Mouse (Mus musculus): Measurements from ENCODE around the gene Cisd1. TPM values are rescaled to one million over a fixed set of nuclear protein-coding genes. Genes with fewer than 3 reads are reported as not detected.

Gene Cisd1
- polyA plus RNA-seq, 1 experiment: 9.6 TPM

DNA sequence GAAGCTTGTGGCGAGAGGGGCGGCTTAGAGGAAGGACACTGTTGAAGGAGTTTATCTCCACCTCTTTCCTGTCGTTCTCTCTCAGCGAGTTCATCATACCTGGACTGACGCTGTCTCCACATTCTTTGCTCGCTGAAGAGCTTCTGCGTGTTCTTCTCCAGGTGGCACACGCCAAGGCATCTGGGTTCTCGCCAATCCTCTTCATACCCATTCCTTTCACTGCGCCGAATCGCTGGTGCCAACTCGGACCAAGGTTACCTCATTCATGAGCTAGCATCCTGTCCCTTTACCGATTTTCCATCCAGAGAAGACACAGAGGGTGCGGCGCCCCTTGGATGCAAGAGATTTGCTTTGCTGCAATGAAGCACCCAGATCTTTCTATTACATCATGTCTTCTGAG is 44.6 kb downstream of the Cisd1 start:
- Histone ChIP-seq H3K4me1 (ENCODE audit: control insufficient read depth, insufficient read depth, insufficient read length) (no peaks in the 10 kb centered on the region; the same call in 1 of the 2 replicates), H3K36me3 (ENCODE audit: control insufficient read depth, insufficient read depth, low read length) (no peaks in the 10 kb centered on the region), H3K4me3 (ENCODE audit: extremely low read depth, insufficient read depth, insufficient read length) (no peak overlapping the region), H3K27ac (ENCODE audit: insufficient read depth, low read length) (no peak overlapping the region), H3K27me3 (ENCODE audit: control insufficient read depth, insufficient read depth, low read length) (no peaks in the 10 kb centered on the region)
- DNase-seq (ENCODE audit: low read depth in 1 of 2, low spot score in 2 of 2): no peak
- no peak for TF ChIP-seq POLR2A (IDR thresholded peaks at IDR 0.05; ENCODE audit: low read depth, low read length)
- TF ChIP-seq CTCF (IDR thresholded peaks at IDR 0.05; ENCODE audit: extremely low read depth, insufficient read depth, insufficient read length, insufficient replicate concordance): no peak
- WGBS: 66% methylated on average over 16 of the region's 16 CpGs

DNA sequence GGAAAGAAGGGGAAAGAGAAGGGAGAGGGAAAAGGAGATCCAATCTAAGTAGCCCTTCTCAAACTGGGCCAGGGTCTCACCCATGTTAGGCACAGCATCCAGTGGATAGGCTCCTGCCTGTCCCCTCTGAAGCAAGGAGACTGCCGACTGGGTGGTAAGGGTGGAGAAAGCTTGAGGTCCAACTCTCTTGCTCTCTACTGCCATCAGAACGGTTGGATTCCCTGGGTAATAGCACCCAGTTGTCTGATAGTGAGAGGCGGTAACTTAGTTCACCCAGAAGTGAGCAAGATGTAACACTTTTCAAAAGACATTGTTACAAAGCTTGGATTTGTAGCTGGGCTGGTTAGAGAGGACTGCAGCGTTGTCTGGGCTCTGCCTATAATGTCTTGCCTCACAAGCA is 51.5 kb downstream of the Cisd1 start:
- Histone ChIP-seq H3K4me1 (ENCODE audit: control insufficient read depth, insufficient read depth, insufficient read length) (peaks cover 4% of the 10 kb centered on the region; the same call in 1 of the 2 replicates), H3K36me3 (ENCODE audit: control insufficient read depth, insufficient read depth, low read length) (no peaks in the 10 kb centered on the region), H3K4me3 (ENCODE audit: extremely low read depth, insufficient read depth, insufficient read length) (no peak overlapping the region), H3K27me3 (ENCODE audit: control insufficient read depth, insufficient read depth, low read length) (no peaks in the 10 kb centered on the region), H3K27ac (ENCODE audit: insufficient read depth, low read length) (no peak overlapping the region)
- WGBS: 65% methylated on average over 4 of the region's 4 CpGs
- DNase-seq (ENCODE audit: low read depth in 1 of 2, low spot score in 2 of 2): no peak
- TF ChIP-seq POLR2A (IDR thresholded peaks at IDR 0.05; ENCODE audit: low read depth, low read length) (no peak), CTCF (IDR thresholded peaks at IDR 0.05; ENCODE audit: extremely low read depth, insufficient read depth, insufficient read length, insufficient replicate concordance) (no peak)

DNA sequence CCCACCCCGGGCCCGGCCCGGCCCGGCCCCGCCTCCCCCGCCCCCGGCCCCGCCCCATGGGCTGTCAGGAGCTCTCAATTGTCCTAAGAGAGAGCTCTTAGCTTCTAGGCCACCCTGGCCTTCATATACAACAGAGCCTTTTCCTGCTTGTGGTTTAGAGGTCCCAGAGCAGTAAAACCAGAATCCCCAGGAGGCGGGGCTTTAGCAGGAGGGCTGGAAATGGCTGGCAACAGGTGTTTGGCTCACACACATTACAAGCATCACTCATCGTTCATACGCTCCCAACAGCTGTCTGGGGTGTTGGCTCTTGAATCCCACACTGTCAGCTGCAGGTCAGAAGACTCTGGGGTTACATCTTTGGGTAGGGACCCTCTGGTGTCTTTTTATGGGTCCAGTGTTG is 52.5 kb downstream of the Cisd1 start:
- H3K27ac ChIP-seq (ENCODE audit: insufficient read depth, low read length): no peak overlapping the region
- H3K4me1 ChIP-seq (ENCODE audit: control insufficient read depth, insufficient read depth, insufficient read length): peaks cover 4% of the 10 kb centered on the region; the same call in 1 of the 2 replicates
- TF ChIP-seq POLR2A (IDR thresholded peaks at IDR 0.05; ENCODE audit: low read depth, low read length) (no peak), CTCF (IDR thresholded peaks at IDR 0.05; ENCODE audit: extremely low read depth, insufficient read depth, insufficient read length, insufficient replicate concordance) (no peak)
- 3% methylated on average over 10 of the region's 11 CpGs for WGBS
- no peaks in the 10 kb centered on the region for H3K36me3 ChIP-seq (ENCODE audit: control insufficient read depth, insufficient read depth, low read length)
- no peak overlapping the region for H3K4me3 ChIP-seq (ENCODE audit: extremely low read depth, insufficient read depth, insufficient read length)
- no peaks in the 10 kb centered on the region for H3K27me3 ChIP-seq (ENCODE audit: control insufficient read depth, insufficient read depth, low read length)
- DNase-seq (ENCODE audit: low read depth in 1 of 2, low spot score in 2 of 2): no peak

DNA sequence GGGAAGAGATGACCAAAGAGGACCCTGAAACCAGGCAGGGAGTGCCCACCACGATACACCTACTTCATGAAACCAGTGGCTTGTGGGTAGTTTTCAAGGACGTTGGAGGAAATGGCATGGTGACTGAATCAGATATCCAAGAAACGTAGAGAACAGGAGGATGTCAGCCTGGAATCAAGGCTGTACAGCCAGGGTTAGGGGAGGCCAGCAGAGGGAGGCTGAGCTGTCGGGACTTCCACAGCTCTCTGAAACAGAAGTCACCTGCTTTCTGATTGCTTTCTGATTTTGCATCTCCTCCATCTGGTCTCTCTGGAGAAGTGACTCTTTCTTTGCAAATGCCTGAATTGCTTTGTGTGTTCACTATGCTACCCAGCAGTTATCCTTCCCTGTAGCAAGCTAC is 53.0 kb downstream of the Cisd1 start:
- Histone ChIP-seq H3K36me3 (ENCODE audit: control insufficient read depth, insufficient read depth, low read length) (no peaks in the 10 kb centered on the region), H3K27ac (ENCODE audit: insufficient read depth, low read length) (no peak overlapping the region), H3K4me3 (ENCODE audit: extremely low read depth, insufficient read depth, insufficient read length) (no peak overlapping the region), H3K27me3 (ENCODE audit: control insufficient read depth, insufficient read depth, low read length) (no peaks in the 10 kb centered on the region), H3K4me1 (ENCODE audit: control insufficient read depth, insufficient read depth, insufficient read length) (peaks cover 4% of the 10 kb centered on the region; the same call in 1 of the 2 replicates)
- WGBS: under 1% methylated on average over 4 of the region's 4 CpGs
- TF ChIP-seq POLR2A (IDR thresholded peaks at IDR 0.05; ENCODE audit: low read depth, low read length) (no peak), CTCF (IDR thresholded peaks at IDR 0.05; ENCODE audit: extremely low read depth, insufficient read depth, insufficient read length, insufficient replicate concordance) (0 out of 2 replicates have a peak, but pooled peaks have one; percentile 4)
- DNase-seq (ENCODE audit: low read depth in 1 of 2, low spot score in 2 of 2): no peak

DNA sequence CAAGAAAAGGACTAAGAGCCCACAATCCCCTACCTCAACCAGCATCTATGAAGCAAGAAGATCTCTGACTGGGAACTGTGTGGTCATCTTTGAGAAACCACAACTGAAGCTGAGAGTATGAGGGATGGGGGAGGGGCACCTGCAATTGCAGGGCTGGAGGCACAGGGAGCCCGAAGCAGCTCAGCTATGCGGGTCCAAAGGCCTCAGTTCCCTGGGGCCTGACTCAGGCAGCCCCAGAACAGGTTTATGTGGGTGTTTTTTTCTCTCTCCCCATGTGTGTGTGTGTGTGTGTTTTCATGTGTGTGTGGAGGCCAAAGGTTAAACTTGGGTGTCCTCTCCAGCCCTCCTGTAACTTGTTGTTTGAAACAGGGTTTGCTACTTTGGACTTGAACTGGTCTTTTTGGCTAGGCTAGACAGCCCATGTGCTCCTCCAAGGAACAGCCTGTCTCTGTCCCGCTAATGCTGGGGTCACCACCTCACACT is 53.5 kb downstream of the Cisd1 start:
- no peak overlapping the region for H3K27ac ChIP-seq (ENCODE audit: insufficient read depth, low read length)
- WGBS: 30% methylated on average over 3 of the region's 3 CpGs
- H3K4me3 ChIP-seq (ENCODE audit: extremely low read depth, insufficient read depth, insufficient read length): no peak overlapping the region

DNA sequence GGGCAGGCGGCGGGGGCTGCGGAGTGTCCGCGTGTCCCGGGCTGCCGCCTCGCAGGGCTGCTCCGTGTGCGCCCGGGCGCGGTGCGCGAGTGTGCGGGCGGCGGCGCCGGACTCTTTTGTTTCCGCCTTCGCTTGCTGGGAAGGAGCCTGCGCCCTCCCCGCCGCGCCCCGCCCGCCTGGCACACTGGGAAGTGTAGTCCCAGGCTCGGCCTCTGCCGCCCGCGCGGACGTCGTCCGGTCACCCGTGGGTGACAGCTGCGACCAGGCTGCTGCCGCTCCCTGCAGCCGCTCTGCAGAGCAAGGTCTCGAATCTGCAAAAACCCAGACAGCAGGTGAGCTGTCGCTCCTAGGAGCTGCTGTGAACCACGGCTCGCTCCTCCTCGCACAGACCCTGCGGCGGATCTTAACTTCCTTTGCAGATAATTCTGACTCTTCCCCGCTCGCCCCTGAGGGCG is 59.6 kb downstream of the Cisd1 start, which contains the start of gene Ube2d1:
TSS of gene Ube2d1 (minus strand) at position 137 of the 455 bp plus-strand sequence.
- TF ChIP-seq POLR2A (IDR thresholded peaks at IDR 0.05; ENCODE audit: low read depth, low read length) (peak; percentile 28; the same call in 1 of the 2 replicates), CTCF (IDR thresholded peaks at IDR 0.05; ENCODE audit: extremely low read depth, insufficient read depth, insufficient read length, insufficient replicate concordance) (0 out of 2 replicates have a peak, but pooled peaks have one; percentile 2)
- H3K27ac ChIP-seq (ENCODE audit: insufficient read depth, low read length): no peak within 1 kb of the TSS; the same call in 1 of the 2 replicates
- peak; percentile 26 to 86 for DNase-seq (ENCODE audit: low read depth in 1 of 2, low spot score in 2 of 2)
- no peaks in the 10 kb centered on the region for H3K27me3 ChIP-seq (ENCODE audit: control insufficient read depth, insufficient read depth, low read length)
- H3K4me1 ChIP-seq (ENCODE audit: control insufficient read depth, insufficient read depth, insufficient read length): peaks cover 4% of the 10 kb centered on the region; the same call in 1 of the 2 replicates
- H3K36me3 ChIP-seq (ENCODE audit: control insufficient read depth, insufficient read depth, low read length): no peaks in the 10 kb centered on the region
- peak within 1 kb of the TSS; percentile 75 for H3K4me3 ChIP-seq (ENCODE audit: extremely low read depth, insufficient read depth, insufficient read length)
- WGBS: under 1% methylated on average over 49 of the region's 50 CpGs

More for the DNA sequence above, 53.5 kb downstream of the Cisd1 start:
- H3K4me1 ChIP-seq (ENCODE audit: control insufficient read depth, insufficient read depth, insufficient read length): peaks cover 4% of the 10 kb centered on the region; the same call in 1 of the 2 replicates
- H3K36me3 ChIP-seq (ENCODE audit: control insufficient read depth, insufficient read depth, low read length): no peaks in the 10 kb centered on the region
- TF ChIP-seq CTCF (IDR thresholded peaks at IDR 0.05; ENCODE audit: extremely low read depth, insufficient read depth, insufficient read length, insufficient replicate concordance) (no peak), POLR2A (IDR thresholded peaks at IDR 0.05; ENCODE audit: low read depth, low read length) (no peak)
- H3K27me3 ChIP-seq (ENCODE audit: control insufficient read depth, insufficient read depth, low read length): no peaks in the 10 kb centered on the region
- DNase-seq (ENCODE audit: low read depth in 1 of 2, low spot score in 2 of 2): no peak

DNA sequence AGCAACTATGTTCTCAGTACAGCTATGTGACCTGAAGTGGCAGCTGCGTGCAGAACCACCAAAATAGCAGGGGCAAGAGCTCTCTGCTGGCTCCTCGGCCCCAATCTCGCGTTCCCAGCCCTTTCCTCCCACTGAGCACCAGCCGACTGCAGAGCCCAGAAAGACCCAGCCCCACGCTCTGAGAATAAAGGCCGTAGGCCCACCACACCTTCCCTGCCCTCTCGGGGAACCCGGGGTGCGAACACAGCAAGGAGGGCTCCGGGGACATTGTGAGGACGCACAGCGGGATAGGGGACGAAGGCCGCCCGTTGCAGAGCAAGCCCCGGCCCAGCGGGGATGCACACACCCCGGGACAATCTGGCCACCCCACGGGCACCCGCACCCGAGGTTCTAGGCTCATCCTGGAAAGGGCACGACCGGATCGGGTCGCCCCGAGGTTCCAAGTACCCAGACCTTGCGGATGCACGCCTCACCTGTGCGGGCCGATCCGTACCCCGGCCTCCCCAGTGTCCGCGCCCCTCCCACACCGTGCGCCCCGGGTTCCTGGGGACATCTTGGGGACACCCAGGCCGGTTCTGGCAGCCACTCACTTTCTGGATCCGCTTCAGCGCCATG is 60.1 kb downstream of the Cisd1 start:
- no peak overlapping the region for H3K27ac ChIP-seq (ENCODE audit: insufficient read depth, low read length)
- no peaks in the 10 kb centered on the region for H3K27me3 ChIP-seq (ENCODE audit: control insufficient read depth, insufficient read depth, low read length)
- peak overlapping the region; percentile 75 for H3K4me3 ChIP-seq (ENCODE audit: extremely low read depth, insufficient read depth, insufficient read length)
- no peak for DNase-seq (ENCODE audit: low read depth in 1 of 2, low spot score in 2 of 2)
- under 1% methylated on average over 41 of the region's 41 CpGs for WGBS
- TF ChIP-seq CTCF (IDR thresholded peaks at IDR 0.05; ENCODE audit: extremely low read depth, insufficient read depth, insufficient read length, insufficient replicate concordance) (no peak), POLR2A (IDR thresholded peaks at IDR 0.05; ENCODE audit: low read depth, low read length) (no peak)
- no peaks in the 10 kb centered on the region; the same call in 1 of the 2 replicates for H3K36me3 ChIP-seq (ENCODE audit: control insufficient read depth, insufficient read depth, low read length)
- H3K4me1 ChIP-seq (ENCODE audit: control insufficient read depth, insufficient read depth, insufficient read length): peaks cover 4% of the 10 kb centered on the region; the same call in 1 of the 2 replicates
